Mouse (Mus musculus) lung, postnatal 0 days (tissue): Measurements from ENCODE around the gene AC134908.4. TPM values are rescaled to one million over a fixed set of nuclear protein-coding genes. Genes with fewer than 3 reads are reported as not detected.

Experiments used
- ATAC-seq: fragments of 200-750 bp; cut with Nextera tagmentation; 2 replicates; pipeline ENCODE4 v1.8.0; 2017; ENCODE audit warnings: moderate library complexity
- DNase-seq: peaks from one replicate; pipeline ENCODE4 v3.0.0-alpha.2; 2016; ENCODE audit warnings: low spot score
- H3K27ac ChIP-seq: fragments of 300-500 bp; sonication (generic); 2 replicates; pipeline ENCODE4 v1.5.1; 2014; ENCODE audit warnings: antibody characterized with exemption, mild to moderate bottlenecking, low read length, mixed read lengths
- H3K27me3 ChIP-seq: fragments of 300-500 bp; sonication (generic); replicated peaks from 2 replicates; pipeline ENCODE4 v1.6.1; 2014; ENCODE audit warnings: low read length, mixed read lengths; ENCODE audit not compliant: insufficient read depth
- H3K36me3 ChIP-seq: fragments of 300-500 bp; sonication (generic); 2 replicates; pipeline ENCODE4 v1.6.1; 2014; ENCODE audit warnings: low read length, mixed read lengths; ENCODE audit not compliant: insufficient read depth
- H3K4me1 ChIP-seq: fragments of 300-500 bp; sonication (generic); 2 replicates; pipeline ENCODE4 v1.6.1; 2014; ENCODE audit warnings: antibody characterized with exemption, low read depth, low read length, mixed read lengths; ENCODE audit not compliant: insufficient read depth
- H3K4me2 ChIP-seq: fragments of 300-500 bp; sonication (generic); replicated peaks from 2 replicates; pipeline ENCODE4 v1.6.1; 2014; ENCODE audit warnings: low read depth, mild to moderate bottlenecking, low read length, moderate library complexity, mixed read lengths
- H3K4me3 ChIP-seq: fragments of 300-500 bp; sonication (generic); 2 replicates; pipeline ENCODE4 v1.5.1; 2014; ENCODE audit warnings: low read depth, low read length
- H3K9ac ChIP-seq: fragments of 300-500 bp; sonication (generic); replicated peaks from 2 replicates; pipeline ENCODE4 v1.6.1; 2014; ENCODE audit warnings: low read depth, mild to moderate bottlenecking
- H3K9me3 ChIP-seq: fragments of 300-500 bp; sonication (generic); 2 replicates; pipeline ENCODE4 v1.6.1; 2016; ENCODE audit warnings: low read length, mixed read lengths
- CTCF ChIP-seq: IDR thresholded peaks from 2 replicates; pipeline ENCODE4 v1.5.1; 2016; ENCODE audit warnings: antibody characterized with exemption, mild to moderate bottlenecking
- EP300 ChIP-seq: IDR thresholded peaks from 2 replicates; pipeline ENCODE4 v1.6.1; 2016; ENCODE audit warnings: antibody characterized with exemption, mild to moderate bottlenecking, control low read depth
- WGBS: fragments of 180-500 bp; shearing (Covaris S2); extraction: QIAGEN DNeasy Blood & Tissue Kit; methylation state at CpG from one replicate; pipeline ENCODE4 v1.1.7; 2014; 5-methylcytosine and 5-hydroxymethylcytosine counted together
- polyA plus RNA-seq: library from polyadenylated mRNA; unstranded; fragments of >200 nt; fragmentation: Nextera tagmentation; extraction: Ambion mirVana; gene quantifications from 2 replicates; pipeline ENCODE4 v1.2.1, GENCODE M21; 2015

Gene AC134908.4
- polyA plus RNA-seq, 1 experiment from 2014 or later, result not detected

DNA sequence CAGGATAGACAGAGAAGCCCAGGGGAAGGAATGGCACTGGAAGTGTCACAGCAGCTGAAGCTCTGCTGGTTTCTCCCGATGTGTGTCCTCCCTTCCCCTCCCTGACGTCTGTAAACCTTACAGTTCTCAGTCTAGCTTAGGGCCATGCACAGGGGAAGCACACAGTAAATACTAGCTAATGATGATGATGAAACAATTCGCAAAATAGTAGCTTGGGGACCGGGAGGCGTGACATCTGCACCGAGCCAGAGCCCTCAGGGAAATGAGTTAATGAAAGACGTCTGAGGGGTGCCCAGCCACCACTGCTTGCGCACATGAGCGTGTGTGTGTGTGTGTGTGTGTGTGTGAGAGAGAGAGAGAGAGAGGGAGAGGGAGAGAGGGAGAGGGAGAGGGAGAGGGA lies 26.1 kb downstream of the AC134908.4 start:
- Histone ChIP-seq H3K9me3 (no peaks in the 10 kb centered on the region), H3K4me3 (no peak overlapping the region), H3K9ac (no peak overlapping the region), H3K4me2 (no peak overlapping the region), H3K27ac (no peak overlapping the region), H3K36me3 (no peaks in the 10 kb centered on the region), H3K4me1 (peaks cover 4% of the 10 kb centered on the region), H3K27me3 (no peaks in the 10 kb centered on the region)
- ATAC-seq (no peak), DNase-seq (no peak)
- TF ChIP-seq CTCF, result no peak
- TF ChIP-seq EP300, result no peak
- WGBS, result 54% methylated on average over 9 of the region's 9 CpGs

DNA sequence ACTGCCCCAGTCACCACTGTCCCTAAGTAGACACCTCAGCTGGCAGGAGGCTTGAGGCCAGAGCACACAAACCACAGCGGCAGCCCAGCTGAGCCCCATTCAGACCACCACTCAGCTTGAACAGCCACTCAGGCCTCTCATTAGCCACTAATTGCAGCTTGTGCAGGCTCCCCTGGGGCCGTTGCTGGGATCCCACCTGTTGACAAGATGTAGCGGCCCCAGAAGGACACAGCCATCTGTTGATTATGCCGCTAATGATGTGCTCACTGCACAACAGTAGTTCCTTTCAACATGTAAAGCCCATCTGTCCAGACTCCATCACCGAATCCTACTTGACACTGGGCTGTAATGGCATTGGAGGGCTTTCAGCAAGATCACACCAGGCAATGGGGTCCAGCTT lies 29.6 kb downstream of the AC134908.4 start:
- no peak overlapping the region for H3K4me2 ChIP-seq
- H3K36me3 ChIP-seq, result no peaks in the 10 kb centered on the region
- H3K4me3 ChIP-seq, result no peak overlapping the region
- H3K9me3 ChIP-seq, result no peaks in the 10 kb centered on the region
- TF ChIP-seq EP300 (no peak), CTCF (no peak)
- WGBS, result 60% methylated on average over 5 of the region's 5 CpGs
- H3K9ac ChIP-seq, result no peak overlapping the region
- no peak overlapping the region for H3K27ac ChIP-seq
- H3K27me3 ChIP-seq, result no peaks in the 10 kb centered on the region
- DNase-seq, result no peak
- H3K4me1 ChIP-seq, result no peaks in the 10 kb centered on the region
- no peak for ATAC-seq

- no peaks in the 10 kb centered on the region for H3K4me1 ChIP-seq
- no peak overlapping the region for H3K27ac ChIP-seq
- WGBS, result 42% methylated on average over 3 of the region's 3 CpGs
- no peak overlapping the region for H3K4me3 ChIP-seq
- H3K9ac ChIP-seq, result no peak overlapping the region
- no peak overlapping the region for H3K4me2 ChIP-seq
- no peaks in the 10 kb centered on the region for H3K27me3 ChIP-seq
- DNase-seq (no peak), ATAC-seq (no peak)
- H3K36me3 ChIP-seq, result no peaks in the 10 kb centered on the region
- H3K9me3 ChIP-seq, result no peaks in the 10 kb centered on the region
- TF ChIP-seq EP300, result no peak
- TF ChIP-seq CTCF, result no peak
Observed at GRCm38 (mm10) chr17:25762591-25762990, 32.9 kb downstream of the AC134908.4 start.

DNA sequence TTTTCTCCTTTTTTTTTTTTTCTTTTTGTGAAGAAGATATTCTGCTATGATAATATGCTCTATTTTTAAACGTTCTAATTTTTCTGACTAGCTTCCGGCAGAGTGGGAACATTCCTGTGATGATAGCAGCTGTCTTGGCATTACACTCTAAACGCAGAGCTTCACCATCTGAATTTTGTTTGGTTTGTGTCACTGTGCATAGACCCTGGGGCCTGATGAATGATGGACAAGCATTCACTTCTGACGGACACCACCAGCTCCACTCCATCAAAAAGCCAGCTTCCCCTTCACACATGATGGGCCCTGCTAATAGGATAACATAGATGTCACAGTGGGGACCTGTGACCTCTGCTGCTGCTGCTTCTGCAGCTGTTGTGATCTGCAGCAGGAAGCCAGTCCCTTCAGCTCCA lies 33.9 kb downstream of the AC134908.4 start:
- Histone ChIP-seq H3K4me1 (no peaks in the 10 kb centered on the region), H3K4me3 (no peak overlapping the region), H3K9ac (no peak overlapping the region), H3K27ac (no peak overlapping the region), H3K4me2 (no peak overlapping the region), H3K27me3 (no peaks in the 10 kb centered on the region), H3K9me3 (no peaks in the 10 kb centered on the region), H3K36me3 (no peaks in the 10 kb centered on the region)
- ATAC-seq (peak; percentile 2; the same call in 1 of the 2 replicates), DNase-seq (peak; percentile 59)
- TF ChIP-seq CTCF (no peak), EP300 (no peak)
- 21% methylated on average over 4 of the region's 4 CpGs for WGBS

- Histone ChIP-seq H3K36me3 (no peaks in the 10 kb centered on the region), H3K4me3 (no peak overlapping the region), H3K9ac (no peak overlapping the region), H3K4me1 (no peaks in the 10 kb centered on the region), H3K4me2 (no peak overlapping the region), H3K9me3 (no peaks in the 10 kb centered on the region), H3K27me3 (no peaks in the 10 kb centered on the region), H3K27ac (no peak overlapping the region)
- DNase-seq, result no peak
- 64% methylated on average over 8 of the region's 8 CpGs for WGBS
- ATAC-seq, result no peak
- TF ChIP-seq CTCF (no peak), EP300 (no peak)
Observed at GRCm38 (mm10) chr17:25760148-25760547, 35.3 kb downstream of the AC134908.4 start.

DNA sequence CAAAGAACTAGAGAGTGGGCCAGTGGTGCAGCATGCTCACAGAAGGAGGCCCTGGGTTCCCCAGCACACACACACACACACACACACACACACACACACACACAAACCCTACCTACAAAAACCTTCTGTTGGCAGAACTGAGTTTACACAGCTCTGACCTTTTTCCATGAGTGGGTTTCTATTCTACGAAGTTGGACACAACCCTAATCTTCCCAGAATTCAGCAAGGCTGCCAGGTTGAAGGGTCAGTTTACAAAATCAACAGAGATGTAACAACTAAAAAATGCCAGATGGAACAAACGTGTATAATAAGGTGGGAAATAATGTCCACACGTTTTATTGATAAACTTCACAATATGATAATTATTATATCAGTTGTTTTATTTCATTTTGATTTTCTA lies 37.8 kb downstream of the AC134908.4 start:
- no peak overlapping the region for H3K4me2 ChIP-seq
- peak overlapping the region; percentile 89 for H3K27ac ChIP-seq
- H3K9me3 ChIP-seq, result no peaks in the 10 kb centered on the region
- H3K4me3 ChIP-seq, result no peak overlapping the region
- H3K4me1 ChIP-seq, result no peaks in the 10 kb centered on the region
- no peak overlapping the region for H3K9ac ChIP-seq
- 42% methylated on average over 3 of the region's 3 CpGs for WGBS
- ATAC-seq (no peak), DNase-seq (no peak)
- H3K36me3 ChIP-seq, result no peaks in the 10 kb centered on the region
- TF ChIP-seq CTCF (no peak), EP300 (no peak)
- no peaks in the 10 kb centered on the region for H3K27me3 ChIP-seq
